Mouse (Mus musculus): ENCODE data around the gene Gucy1b2.

DNA sequence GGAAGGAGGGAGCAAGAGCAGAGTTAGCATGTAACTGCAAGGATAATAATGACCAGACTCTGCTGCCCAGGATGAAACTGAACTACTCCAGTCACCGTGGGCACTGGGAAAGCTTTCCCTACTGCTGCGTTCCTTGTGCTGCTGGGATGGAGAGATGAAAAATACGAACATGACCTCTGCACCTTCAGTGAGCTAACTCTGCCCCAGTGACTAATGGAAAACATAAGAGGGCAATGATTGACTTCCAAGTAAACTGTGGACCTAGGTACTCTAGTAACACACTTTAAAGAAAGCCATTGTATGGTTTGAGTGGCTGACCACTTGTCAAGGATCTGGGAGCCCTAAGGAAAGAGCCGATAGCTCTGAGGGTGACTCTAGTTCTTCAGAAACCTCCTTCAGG lies 17.9 kb downstream of the Gucy1b2 start:
- TF ChIP-seq CTCF (IDR thresholded peaks at IDR 0.05) (no peak), POLR2A (IDR thresholded peaks at IDR 0.05; ENCODE audit: insufficient read depth, low read depth, low read length) (no peak), EP300 (IDR thresholded peaks at IDR 0.05; ENCODE audit: insufficient read depth, low read depth, low read length) (no peak)
